Mouse (Mus musculus) midbrain, embryonic 10.5 days (tissue): ENCODE results near the gene Zfp335. TPM values are rescaled to one million over a fixed set of nuclear protein-coding genes. Genes with fewer than 3 reads are reported as not detected.
A peak's percentile ranks its signal among the peaks of the same experiment; 100 is the strongest.

ENCODE experiments used
- DNase-seq: peaks from one replicate; pipeline ENCODE4 v3.0.0-alpha.2; 2017; ENCODE audit warnings: low spot score
- H3K27ac ChIP-seq: fragments of 300-500 bp; sonication (generic); replicated peaks from 2 replicates; pipeline ENCODE4 v1.5.1; 2016; ENCODE audit warnings: mild to moderate bottlenecking
- H3K27me3 ChIP-seq: fragments of 300-500 bp; sonication (generic); 2 replicates; pipeline ENCODE4 v1.6.1; 2016; ENCODE audit warnings: low read depth, mild to moderate bottlenecking; ENCODE audit not compliant: poor library complexity, severe bottlenecking
- H3K36me3 ChIP-seq: fragments of 300-500 bp; sonication (generic); 2 replicates; pipeline ENCODE4 v1.6.1; 2016; ENCODE audit warnings: mild to moderate bottlenecking, moderate library complexity
- H3K4me1 ChIP-seq: fragments of 300-500 bp; sonication (generic); 2 replicates; pipeline ENCODE4 v1.6.1; 2016
- H3K4me3 ChIP-seq: fragments of 300-500 bp; sonication (generic); 2 replicates; pipeline ENCODE4 v1.5.1; 2016; ENCODE audit warnings: mild to moderate bottlenecking, moderate library complexity
- H3K9me3 ChIP-seq: fragments of 300-500 bp; sonication (generic); replicated peaks from 2 replicates; pipeline ENCODE4 v1.6.1; 2016; ENCODE audit warnings: mild to moderate bottlenecking
- WGBS: fragments of 180-500 bp; shearing (Covaris S2); methylation state at CpG from one replicate; pipeline ENCODE4 v1.1.7; 2016; 5-methylcytosine and 5-hydroxymethylcytosine counted together
- polyA plus RNA-seq: library from polyadenylated mRNA; unstranded; fragments of >200 nt; fragmentation: Nextera tagmentation; extraction: Ambion mirVana; gene quantifications from 2 replicates; pipeline ENCODE4 v1.2.1, GENCODE M21; 2016

Zfp335 gene
- polyA plus RNA-seq, 1 experiment from 2014 or later, result 14.1 TPM

GRCm38 (mm10) chr2:164917371-164917770, 5.8 kb upstream of the Zfp335 start:
- DNase-seq, result no peak
- Histone ChIP-seq H3K4me1 (peaks cover 21% of the 10 kb centered on the region), H3K27me3 (no peaks in the 10 kb centered on the region), H3K36me3 (peaks cover 51% of the 10 kb centered on the region), H3K4me3 (no peak overlapping the region), H3K27ac (no peak overlapping the region), H3K9me3 (no peaks in the 10 kb centered on the region)
- WGBS, result 72% methylated on average over 10 of the region's 10 CpGs

GRCm38 (mm10) chr2:164916820-164917219, 5.3 kb upstream of the Zfp335 start:
- 88% methylated on average over 5 of the region's 5 CpGs for WGBS
- H3K4me3 ChIP-seq, result no peak overlapping the region

GRCm38 (mm10) chr2:164913428-164913786, 1.9 kb upstream of the Zfp335 start:
- Histone ChIP-seq H3K27ac (no peak overlapping the region), H3K36me3 (peaks cover 41% of the 10 kb centered on the region), H3K4me3 (no peak overlapping the region), H3K4me1 (peaks cover 37% of the 10 kb centered on the region), H3K9me3 (no peaks in the 10 kb centered on the region), H3K27me3 (no peaks in the 10 kb centered on the region)
- 90% methylated on average over 2 of the region's 2 CpGs for whole genome bisulfite sequencing
- no peak for DNase-seq

More at GRCm38 (mm10) chr2:164916820-164917219, 5.3 kb upstream of the Zfp335 start:
- H3K27ac ChIP-seq, result no peak overlapping the region
- H3K27me3 ChIP-seq, result no peaks in the 10 kb centered on the region
- H3K9me3 ChIP-seq, result no peaks in the 10 kb centered on the region
- DNase-seq, result no peak
- peaks cover 21% of the 10 kb centered on the region for H3K4me1 ChIP-seq
- peaks cover 51% of the 10 kb centered on the region for H3K36me3 ChIP-seq

- H3K4me3 ChIP-seq, result peak overlapping the region; percentile 85; the same call in 1 of the 2 replicates
- H3K9me3 ChIP-seq, result no peaks in the 10 kb centered on the region
- H3K27ac ChIP-seq, result no peak overlapping the region
- no peak for DNase-seq
- H3K36me3 ChIP-seq, result peaks cover 42% of the 10 kb centered on the region
- 93% methylated on average over 9 of the region's 9 CpGs for WGBS
- no peaks in the 10 kb centered on the region for H3K27me3 ChIP-seq
- peaks cover 33% of the 10 kb centered on the region for H3K4me1 ChIP-seq
Observed at GRCm38 (mm10) chr2:164912749-164913427, 1.3 kb upstream of the Zfp335 start.

GRCm38 (mm10) chr2:164912151-164912550, 594 bp upstream of the Zfp335 start:
- Histone ChIP-seq H3K36me3 (peaks cover 47% of the 10 kb centered on the region), H3K27me3 (no peaks in the 10 kb centered on the region), H3K9me3 (no peaks in the 10 kb centered on the region; the same call in 1 of the 2 replicates), H3K27ac (peak overlapping the region; percentile 100), H3K4me1 (peaks cover 31% of the 10 kb centered on the region), H3K4me3 (peak overlapping the region; percentile 85)
- no peak for DNase-seq
- 39% methylated on average over 12 of the region's 12 CpGs for WGBS

GRCm38 (mm10) chr2:164910360-164911061, 1.0 kb downstream of the Zfp335 start:
- H3K4me3 ChIP-seq, result peak overlapping the region; percentile 85
- DNase-seq, result no peak
- H3K27me3 ChIP-seq, result no peaks in the 10 kb centered on the region
- WGBS, result 7% methylated on average over 37 of the region's 37 CpGs
- peaks cover 59% of the 10 kb centered on the region for H3K36me3 ChIP-seq
- peaks cover 11% of the 10 kb centered on the region for H3K9me3 ChIP-seq
- H3K4me1 ChIP-seq, result peaks cover 31% of the 10 kb centered on the region
- H3K27ac ChIP-seq, result peak overlapping the region; percentile 100

GRCm38 (mm10) chr2:164909542-164909941, 2.0 kb downstream of the Zfp335 start:
- H3K4me3 ChIP-seq, result peak overlapping the region; percentile 85
- DNase-seq, result peak; percentile 36
- 86% methylated on average over 1 of the region's 1 CpGs for WGBS

GRCm38 (mm10) chr2:164909100-164909499, 2.5 kb downstream of the Zfp335 start:
- Histone ChIP-seq H3K36me3 (peaks cover 66% of the 10 kb centered on the region), H3K27ac (no peak overlapping the region)

More at GRCm38 (mm10) chr2:164909542-164909941, 2.0 kb downstream of the Zfp335 start:
- Histone ChIP-seq H3K36me3 (peaks cover 65% of the 10 kb centered on the region), H3K27ac (no peak overlapping the region), H3K4me1 (peaks cover 31% of the 10 kb centered on the region), H3K9me3 (peaks cover 11% of the 10 kb centered on the region), H3K27me3 (no peaks in the 10 kb centered on the region)

GRCm38 (mm10) chr2:164908011-164908410, 3.5 kb downstream of the Zfp335 start:
- 96% methylated on average over 5 of the region's 5 CpGs for WGBS
- Histone ChIP-seq H3K4me3 (no peak overlapping the region), H3K27ac (no peak overlapping the region), H3K4me1 (peaks cover 27% of the 10 kb centered on the region), H3K36me3 (peaks cover 67% of the 10 kb centered on the region), H3K9me3 (peaks cover 11% of the 10 kb centered on the region), H3K27me3 (no peaks in the 10 kb centered on the region)
- DNase-seq, result no peak

More at GRCm38 (mm10) chr2:164909100-164909499, 2.5 kb downstream of the Zfp335 start:
- no peak for DNase-seq
- Histone ChIP-seq H3K4me3 (peak overlapping the region; percentile 85; the same call in 1 of the 2 replicates), H3K4me1 (peaks cover 31% of the 10 kb centered on the region), H3K27me3 (no peaks in the 10 kb centered on the region), H3K9me3 (peaks cover 11% of the 10 kb centered on the region)
- WGBS, result 92% methylated on average over 3 of the region's 3 CpGs

GRCm38 (mm10) chr2:164907511-164907910, 4.0 kb downstream of the Zfp335 start:
- peaks cover 72% of the 10 kb centered on the region for H3K36me3 ChIP-seq
- H3K27me3 ChIP-seq, result no peaks in the 10 kb centered on the region
- H3K27ac ChIP-seq, result no peak overlapping the region
- peaks cover 11% of the 10 kb centered on the region for H3K9me3 ChIP-seq
- H3K4me1 ChIP-seq, result peaks cover 30% of the 10 kb centered on the region
- H3K4me3 ChIP-seq, result no peak overlapping the region
- 96% methylated on average over 12 of the region's 12 CpGs for WGBS
- DNase-seq, result no peak

GRCm38 (mm10) chr2:164906071-164906470, 5.5 kb downstream of the Zfp335 start:
- Histone ChIP-seq H3K27me3 (no peaks in the 10 kb centered on the region), H3K9me3 (peaks cover 11% of the 10 kb centered on the region), H3K4me1 (peaks cover 26% of the 10 kb centered on the region), H3K36me3 (peaks cover 86% of the 10 kb centered on the region), H3K4me3 (no peak overlapping the region), H3K27ac (no peak overlapping the region)
- no peak for DNase-seq
- 99% methylated on average over 4 of the region's 4 CpGs for WGBS

- 80% methylated on average over 1 of the region's 1 CpGs for WGBS
- no peaks in the 10 kb centered on the region for H3K27me3 ChIP-seq
Observed at GRCm38 (mm10) chr2:164903496-164903895, 8.1 kb downstream of the Zfp335 start.

GRCm38 (mm10) chr2:164901380-164901779, 10.2 kb downstream of the Zfp335 start:
- Histone ChIP-seq H3K36me3 (peaks cover 100% of the 10 kb centered on the region), H3K27me3 (no peaks in the 10 kb centered on the region), H3K9me3 (peaks cover 8% of the 10 kb centered on the region), H3K4me3 (no peak overlapping the region), H3K27ac (no peak overlapping the region), H3K4me1 (peaks cover 8% of the 10 kb centered on the region; the same call in 1 of the 2 replicates)
- 91% methylated on average over 13 of the region's 13 CpGs for WGBS
- DNase-seq, result no peak

More at GRCm38 (mm10) chr2:164903496-164903895, 8.1 kb downstream of the Zfp335 start:
- H3K4me1 ChIP-seq, result peaks cover 8% of the 10 kb centered on the region; the same call in 1 of the 2 replicates
- DNase-seq, result no peak
- peaks cover 100% of the 10 kb centered on the region for H3K36me3 ChIP-seq
- H3K4me3 ChIP-seq, result no peak overlapping the region
- peaks cover 11% of the 10 kb centered on the region for H3K9me3 ChIP-seq
- H3K27ac ChIP-seq, result no peak overlapping the region
